Mouse (Mus musculus): ENCODE data around the gene Oard1.
A peak's percentile ranks its signal among the peaks of the same experiment; 100 is the strongest.

Oard1 gene

GRCm38 (mm10) chr17:48408526-48409291, 1.1 kb upstream of the Oard1 start:
- peak; percentile 39 to 43 for DNase-seq (ENCODE audit: low spot score in 2 of 2)

GRCm38 (mm10) chr17:48410299-48410785, 528 bp downstream of the Oard1 start:
- DNase-seq (ENCODE audit: low spot score in 2 of 2), result no peak

- DNase-seq (ENCODE audit: low spot score in 2 of 2), result no peak
Measured at GRCm38 (mm10) chr17:48411241-48411640, 1.4 kb downstream of the Oard1 start.

DNA sequence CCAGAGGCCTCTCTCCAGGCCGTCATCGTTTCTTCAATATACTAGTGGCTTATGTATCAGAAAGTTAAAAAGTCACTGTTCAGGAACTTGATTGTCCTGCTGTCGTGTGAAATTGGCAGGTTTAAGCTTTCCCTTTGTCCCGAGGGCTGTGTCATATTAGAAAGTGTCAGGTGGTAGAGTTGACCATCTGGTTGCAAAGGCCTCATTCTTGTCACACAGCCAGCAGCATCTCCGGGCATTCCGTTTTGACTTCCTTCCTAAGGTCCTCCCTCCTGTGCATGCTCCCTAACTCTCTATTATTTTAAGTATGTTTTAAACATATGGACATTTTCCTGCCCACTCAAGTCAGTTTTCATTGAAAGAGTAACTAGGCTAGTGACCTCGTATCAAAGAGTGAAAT, 6.2 kb downstream of the Oard1 start:
- no peak for DNase-seq (ENCODE audit: low spot score in 2 of 2)

DNA sequence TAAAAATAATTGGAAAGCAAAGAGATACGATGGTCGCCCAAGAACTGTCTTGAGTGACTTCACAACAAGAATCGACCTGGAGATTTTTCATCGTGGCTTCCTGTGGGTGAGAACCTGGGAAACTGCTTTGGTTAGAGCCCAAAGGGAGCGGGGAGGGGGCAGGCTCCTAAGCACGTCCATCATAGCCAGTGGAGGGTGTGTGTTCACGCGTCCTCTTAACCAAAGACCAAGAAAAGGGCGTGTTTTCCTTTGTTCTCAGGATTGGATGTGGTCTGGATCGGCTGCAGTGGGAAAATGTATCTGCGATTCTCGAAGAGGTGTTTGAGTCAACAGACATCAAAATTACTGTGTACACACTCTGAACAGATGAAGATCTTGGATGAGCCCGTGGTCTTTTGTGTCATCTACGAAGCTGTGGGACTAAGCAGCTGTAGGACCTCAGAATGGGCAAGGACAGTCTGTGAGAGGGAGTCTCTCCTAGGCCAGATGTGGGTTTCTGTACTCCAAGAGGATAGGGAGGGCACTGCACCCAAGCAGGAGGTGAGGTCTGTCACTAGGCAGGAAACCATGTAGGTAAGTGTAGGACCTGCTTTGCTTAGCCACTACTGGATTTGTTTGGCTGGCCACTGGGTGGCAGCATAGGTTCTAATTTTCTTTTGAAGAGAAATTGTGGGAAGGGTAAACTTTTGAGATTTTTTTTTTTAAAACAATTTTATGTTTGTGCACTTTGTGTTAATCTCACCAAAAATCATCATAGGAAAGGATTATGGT, 6.8 kb downstream of the Oard1 start:
- peak; percentile 35 to 44 for DNase-seq (ENCODE audit: low spot score in 2 of 2)

DNA sequence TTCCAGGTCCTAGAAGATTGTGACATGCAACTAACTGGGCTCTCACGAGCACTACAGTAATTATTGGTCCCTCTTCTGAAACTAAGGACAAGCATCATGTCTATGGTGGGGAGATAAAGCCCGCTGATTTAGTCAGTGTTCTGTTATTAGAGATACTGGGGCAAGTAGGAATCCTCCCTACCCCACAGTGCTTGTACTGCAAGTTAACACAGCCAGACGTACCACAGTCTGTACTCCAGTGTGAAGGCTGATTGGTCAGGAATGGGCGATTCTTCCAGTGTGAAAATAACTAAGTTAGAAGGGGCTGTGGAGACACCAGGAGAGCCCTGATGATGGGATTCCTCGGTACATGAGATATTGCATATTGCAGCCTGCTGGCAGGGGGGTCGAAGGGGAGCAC, 7.7 kb downstream of the Oard1 start:
- DNase-seq (ENCODE audit: low spot score in 2 of 2), result no peak

DNA sequence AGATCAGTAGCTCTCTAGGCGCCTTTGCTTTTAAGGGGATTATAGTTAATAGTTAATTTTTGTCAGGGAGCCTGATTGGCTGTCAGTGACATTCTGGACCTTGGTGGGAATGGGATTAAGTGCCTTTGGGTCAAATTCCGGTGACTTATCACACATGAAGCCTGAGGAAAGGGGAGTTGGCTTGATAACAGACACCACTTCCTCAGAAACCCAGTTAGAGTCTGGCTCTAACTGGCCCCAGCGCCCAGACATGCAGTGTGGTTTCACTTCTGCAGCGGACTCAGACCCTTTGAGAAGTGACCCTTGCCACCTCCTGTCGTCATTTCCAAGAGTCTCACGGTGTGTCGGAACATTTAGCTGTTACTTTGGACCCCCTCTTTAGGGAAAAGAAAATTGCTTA, 8.4 kb downstream of the Oard1 start:
- DNase-seq (ENCODE audit: low spot score in 2 of 2), result no peak

DNA sequence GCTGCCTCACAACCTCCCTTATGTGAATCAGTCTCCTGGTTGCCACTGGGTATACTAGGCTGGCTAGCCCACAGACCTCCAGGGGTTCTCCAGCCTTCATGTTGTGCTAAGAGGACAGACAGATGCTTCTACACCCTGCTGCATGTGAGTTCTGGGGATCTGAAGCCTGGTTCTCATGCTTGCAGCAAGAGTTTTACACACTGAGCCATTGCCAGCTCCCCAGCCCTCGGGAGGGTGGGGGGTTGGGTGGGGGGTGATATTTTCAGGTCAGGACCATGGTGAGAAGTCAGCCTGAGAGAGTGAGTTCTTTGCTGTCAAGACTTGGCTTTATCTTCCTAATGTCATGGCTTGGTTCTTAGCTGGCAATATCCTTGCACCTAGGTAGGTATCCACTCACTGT, 9.0 kb downstream of the Oard1 start:
- DNase-seq (ENCODE audit: low spot score in 2 of 2), result no peak

GRCm38 (mm10) chr17:48419571-48419970, 9.8 kb downstream of the Oard1 start:
- DNase-seq (ENCODE audit: low spot score in 2 of 2), result no peak

DNA sequence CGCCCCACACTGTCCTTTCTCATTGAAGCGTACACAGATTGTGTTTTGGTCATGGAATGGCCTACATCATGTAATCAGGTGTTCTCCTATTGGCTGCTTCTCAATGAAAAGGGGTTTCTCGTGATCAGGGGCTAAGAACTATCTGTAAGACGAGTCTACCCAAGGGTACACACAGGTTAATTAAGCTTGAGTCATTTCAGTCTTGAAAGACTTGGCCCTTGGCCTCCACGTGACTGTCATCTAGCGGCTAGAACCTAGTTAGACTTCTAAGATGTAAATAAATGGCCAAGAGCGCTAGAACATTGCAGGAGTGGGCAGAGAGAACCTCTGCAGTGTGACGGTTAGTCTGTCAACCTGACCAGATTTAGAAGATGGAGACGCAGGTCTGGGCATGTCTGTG, 14.4 kb downstream of the Oard1 start:
- no peak for DNase-seq (ENCODE audit: low spot score in 2 of 2)

DNA sequence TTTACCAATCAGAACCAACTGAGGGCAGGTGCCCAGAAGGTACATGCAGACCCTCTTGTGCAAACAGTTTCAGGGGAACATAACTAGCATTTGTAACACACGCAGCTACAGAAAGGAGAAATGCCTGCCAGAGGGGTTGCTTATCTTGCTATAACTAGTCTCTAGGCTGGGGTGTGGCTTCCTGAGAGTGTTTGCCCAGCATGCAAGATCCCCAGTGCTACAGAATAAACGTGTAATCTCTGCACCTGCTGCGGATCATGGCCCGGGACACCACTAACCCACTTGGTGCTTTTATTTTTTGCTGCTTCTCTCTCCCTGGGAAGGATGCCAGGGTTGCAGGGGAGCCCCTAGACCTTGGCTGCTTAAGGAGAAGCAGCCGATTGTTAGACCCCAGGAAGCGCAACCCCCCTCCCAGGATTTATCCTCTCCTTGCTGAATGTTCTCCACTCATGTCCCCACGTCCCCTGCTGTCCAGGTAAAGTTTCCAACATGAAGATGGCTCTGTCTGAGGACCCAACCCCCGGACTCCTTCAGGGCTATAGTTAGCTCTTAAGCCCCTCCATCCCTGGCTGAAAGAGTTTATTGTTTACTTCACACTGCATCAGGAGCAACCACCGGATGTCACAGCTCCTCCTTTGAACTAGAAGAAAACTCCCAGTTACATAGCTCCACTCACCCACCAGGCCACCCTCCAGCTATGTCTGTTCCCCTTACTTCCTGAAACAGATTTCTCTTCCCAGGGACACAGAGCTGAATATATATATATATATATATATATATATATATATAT, 16.2 kb downstream of the Oard1 start:
- no peak for DNase-seq (ENCODE audit: low spot score in 2 of 2)

DNA sequence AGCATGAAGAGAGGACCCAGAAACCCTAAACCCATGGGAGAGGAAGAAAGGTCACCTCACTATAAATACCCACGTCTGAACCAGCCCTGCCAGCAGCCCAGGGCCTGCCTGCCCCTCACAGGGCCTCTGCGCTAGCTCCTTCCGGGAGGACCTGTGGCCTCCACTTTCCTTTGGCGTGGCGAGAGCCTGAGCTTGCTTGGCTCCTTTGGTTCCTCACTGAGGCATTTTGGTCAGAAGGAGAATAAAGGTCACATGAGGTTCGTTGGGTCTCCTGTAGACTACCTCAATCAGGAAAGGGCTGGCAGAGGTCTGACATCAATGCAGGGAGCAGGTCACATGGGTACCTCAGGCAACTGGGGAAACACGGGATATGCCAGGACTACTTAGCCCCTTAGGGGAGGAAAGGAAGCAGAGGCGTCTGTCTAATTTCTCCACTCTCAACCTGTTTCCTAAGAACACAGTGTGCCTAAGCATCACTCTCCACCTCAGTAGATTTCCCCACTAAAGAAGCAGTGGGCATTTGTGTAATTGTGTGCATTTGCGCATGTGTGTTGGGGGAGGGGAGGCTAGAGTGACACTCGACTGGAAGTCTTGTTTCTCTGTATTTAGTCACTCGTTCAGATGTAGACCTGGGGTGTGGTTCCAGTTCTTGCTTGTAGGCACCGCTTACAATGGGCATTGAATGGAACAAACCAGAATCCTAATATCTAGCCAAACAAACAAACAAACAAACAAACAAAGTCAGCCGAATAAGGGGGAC, 17.4 kb downstream of the Oard1 start:
- no peak for DNase-seq (ENCODE audit: low spot score in 2 of 2)

GRCm38 (mm10) chr17:48427852-48428530, 18.2 kb downstream of the Oard1 start:
- no peak for DNase-seq (ENCODE audit: low spot score in 2 of 2)

DNA sequence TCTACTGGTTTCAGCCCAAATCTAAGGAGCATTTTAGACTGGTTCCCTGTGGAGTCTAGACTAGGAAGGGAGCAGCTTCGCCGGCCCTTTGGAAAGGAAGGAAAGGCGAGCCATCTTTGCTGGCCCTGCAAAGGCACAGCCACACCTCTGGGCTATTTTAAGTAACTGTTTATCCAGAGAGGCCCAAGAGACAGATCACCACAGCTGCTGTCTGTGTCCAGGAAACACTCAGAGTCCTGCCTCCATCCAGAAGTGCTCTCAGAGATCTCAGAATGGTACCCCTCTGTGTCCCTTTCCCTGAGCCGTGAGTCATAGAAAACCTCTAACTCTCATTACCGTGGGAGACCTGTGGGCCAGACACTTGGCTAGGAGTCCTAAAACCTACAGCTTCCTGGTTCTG, 20.6 kb downstream of the Oard1 start:
- DNase-seq (ENCODE audit: low spot score in 2 of 2), result no peak

DNA sequence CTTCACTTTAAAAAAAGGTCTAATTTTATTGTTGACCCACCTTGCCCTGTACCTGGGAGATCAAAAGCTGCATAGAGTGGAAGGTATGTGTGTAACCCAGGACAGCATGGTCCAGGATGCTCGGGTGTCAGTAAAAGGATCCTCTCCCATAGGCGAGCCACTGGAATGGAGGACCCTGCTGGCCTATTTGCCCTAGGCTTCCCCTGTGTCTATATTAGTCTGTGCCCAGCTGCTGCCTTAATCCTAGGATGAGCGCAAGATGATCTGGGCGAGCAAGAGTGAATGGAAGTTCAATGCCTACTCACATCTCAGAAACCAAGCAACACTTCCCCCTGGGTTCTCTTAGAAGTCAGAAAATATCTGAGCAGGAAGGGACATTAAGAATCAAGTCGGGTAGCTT, 21.2 kb downstream of the Oard1 start:
- DNase-seq (ENCODE audit: low spot score in 2 of 2), result no peak

GRCm38 (mm10) chr17:48432158-48432980, 22.6 kb downstream of the Oard1 start, which contains the start of gene Apobec2:
Gene Apobec2, minus strand, starts transcription at chr17:48432930.
- DNase-seq (ENCODE audit: low spot score in 2 of 2), result no peak

DNA sequence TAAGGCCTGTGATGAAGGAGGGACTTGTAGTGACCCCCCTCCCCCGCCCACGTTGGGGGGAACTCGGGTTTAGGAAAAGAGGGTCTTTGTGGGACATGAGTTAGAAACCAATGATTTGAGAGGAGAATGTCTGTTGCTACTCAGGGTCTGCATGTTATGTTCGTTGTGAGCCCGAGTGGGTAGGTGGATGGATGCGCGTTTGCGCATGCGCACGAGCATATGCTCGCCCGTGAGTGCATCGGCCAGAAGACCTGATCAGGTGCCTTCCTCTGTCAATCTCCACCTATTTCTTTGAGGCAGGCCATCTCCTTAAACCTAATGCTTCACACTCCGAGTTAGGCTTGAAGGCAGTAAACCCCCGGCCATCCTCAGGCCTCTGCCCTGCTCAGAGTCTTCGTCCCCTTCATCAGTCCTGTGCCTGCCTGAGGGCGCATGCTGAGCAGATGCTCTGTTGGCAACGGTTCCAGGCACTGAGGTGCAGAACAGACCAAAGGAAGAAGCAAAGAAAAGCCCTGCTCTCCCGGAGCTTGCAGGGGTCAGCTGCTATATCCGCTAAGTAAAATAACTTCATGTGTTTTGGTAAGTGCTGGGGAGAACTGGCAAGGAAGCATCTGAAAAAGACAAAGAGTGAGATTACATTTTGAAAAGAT, 23.3 kb downstream of the Oard1 start:
- DNase-seq (ENCODE audit: low spot score in 2 of 2), result no peak

- DNase-seq (ENCODE audit: low spot score in 2 of 2), result no peak
Measured at GRCm38 (mm10) chr17:48433689-48434330, 24.0 kb downstream of the Oard1 start.

DNA sequence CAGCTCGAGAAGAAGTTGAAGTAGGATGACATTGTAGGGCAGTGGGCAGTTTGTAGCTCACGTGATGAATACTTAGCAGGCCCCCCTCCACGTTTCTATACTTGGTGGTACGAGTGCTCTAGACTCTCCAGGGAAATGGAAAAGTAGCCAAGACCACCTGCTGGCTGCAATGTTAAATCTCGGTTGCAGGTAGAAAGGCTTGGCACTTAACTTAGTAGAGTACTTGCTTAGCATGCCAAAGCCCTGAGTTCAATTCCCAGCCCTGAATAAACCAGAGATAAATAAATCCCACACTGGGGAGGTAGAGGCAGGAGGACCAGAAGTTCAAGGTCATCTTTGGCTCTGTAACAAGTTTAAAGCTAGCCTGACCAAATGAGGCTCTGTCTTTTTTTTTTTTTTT, 24.7 kb downstream of the Oard1 start:
- no peak for DNase-seq (ENCODE audit: low spot score in 2 of 2)
